Mouse (Mus musculus): ENCODE results near the gene Spint2. TPM values are rescaled to one million over a fixed set of nuclear protein-coding genes. Genes with fewer than 3 reads are reported as not detected.
A peak's percentile ranks its signal among the peaks of the same experiment; 100 is the strongest.

Spint2 gene
- polyA plus RNA-seq, 1 experiment from 2014 or later, result 43.7 TPM

GRCm38 (mm10) chr7:29309749-29310148 is 28.0 kb upstream of the Spint2 start:
- Histone ChIP-seq H3K4me3 (peak overlapping the region; percentile 76), H3K4me1 (replicated peaks) (peaks cover 75% of the 10 kb centered on the region), H3K27ac (peak overlapping the region; percentile 84), H3K27me3 (ENCODE audit: insufficient read depth, poor library complexity, severe bottlenecking) (peaks cover 57% of the 10 kb centered on the region), H3K9me3 (no peaks in the 10 kb centered on the region), H3K36me3 (peaks cover 38% of the 10 kb centered on the region)
- no peak for DNase-seq (ENCODE audit: low spot score)
- 8% methylated on average over 5 of the region's 5 CpGs for WGBS

- DNase-seq (ENCODE audit: low spot score), result peak; percentile 52
- peaks cover 75% of the 10 kb centered on the region for H3K4me1 ChIP-seq (replicated peaks)
- H3K27ac ChIP-seq, result peak overlapping the region; percentile 84
- peaks cover 33% of the 10 kb centered on the region for H3K36me3 ChIP-seq
- H3K27me3 ChIP-seq (ENCODE audit: insufficient read depth, poor library complexity, severe bottlenecking), result peaks cover 60% of the 10 kb centered on the region
- H3K4me3 ChIP-seq, result peak overlapping the region; percentile 76
- H3K9me3 ChIP-seq, result no peaks in the 10 kb centered on the region
- WGBS, result under 1% methylated on average over 36 of the region's 36 CpGs
These were observed 27.6 kb upstream of the Spint2 start for GRCm38 (mm10) chr7:29309221-29309721.

GRCm38 (mm10) chr7:29307350-29308104 is 25.8 kb upstream of the Spint2 start:
- peak; percentile 90 for DNase-seq (ENCODE audit: low spot score)
- Histone ChIP-seq H3K4me1 (replicated peaks) (peaks cover 68% of the 10 kb centered on the region), H3K27me3 (ENCODE audit: insufficient read depth, poor library complexity, severe bottlenecking) (peaks cover 61% of the 10 kb centered on the region), H3K36me3 (peaks cover 19% of the 10 kb centered on the region), H3K27ac (peak overlapping the region; percentile 85), H3K4me3 (peak overlapping the region; percentile 76), H3K9me3 (no peaks in the 10 kb centered on the region)
- WGBS, result 2% methylated on average over 42 of the region's 42 CpGs

GRCm38 (mm10) chr7:29306619-29307018 is 24.9 kb upstream of the Spint2 start:
- 23% methylated on average over 7 of the region's 7 CpGs for WGBS
- no peaks in the 10 kb centered on the region for H3K9me3 ChIP-seq
- peaks cover 11% of the 10 kb centered on the region for H3K36me3 ChIP-seq
- H3K4me3 ChIP-seq, result peak overlapping the region; percentile 76; the same call in 1 of the 2 replicates
- H3K27ac ChIP-seq, result peak overlapping the region; percentile 88
- peak; percentile 68 for DNase-seq (ENCODE audit: low spot score)
- peaks cover 63% of the 10 kb centered on the region for H3K27me3 ChIP-seq (ENCODE audit: insufficient read depth, poor library complexity, severe bottlenecking)
- peaks cover 68% of the 10 kb centered on the region for H3K4me1 ChIP-seq (replicated peaks)

- Histone ChIP-seq H3K4me3 (peak overlapping the region; percentile 69), H3K27me3 (ENCODE audit: insufficient read depth, poor library complexity, severe bottlenecking) (peaks cover 59% of the 10 kb centered on the region), H3K36me3 (peaks cover 6% of the 10 kb centered on the region; the same call in 1 of the 2 replicates), H3K4me1 (replicated peaks) (peaks cover 70% of the 10 kb centered on the region), H3K27ac (peak overlapping the region; percentile 88), H3K9me3 (no peaks in the 10 kb centered on the region)
- DNase-seq (ENCODE audit: low spot score), result no peak
- WGBS, result 20% methylated on average over 7 of the region's 7 CpGs
These were observed 24.4 kb upstream of the Spint2 start for GRCm38 (mm10) chr7:29306108-29306507.

GRCm38 (mm10) chr7:29305263-29305988 is 23.7 kb upstream of the Spint2 start:
- Histone ChIP-seq H3K9me3 (no peaks in the 10 kb centered on the region), H3K36me3 (0 out of 2 replicates have a peak, but pooled peaks cover 2% of the 10 kb centered on the region), H3K27me3 (ENCODE audit: insufficient read depth, poor library complexity, severe bottlenecking) (peaks cover 52% of the 10 kb centered on the region), H3K4me3 (peak overlapping the region; percentile 69), H3K4me1 (replicated peaks) (peaks cover 73% of the 10 kb centered on the region), H3K27ac (peak overlapping the region; percentile 88)
- DNase-seq (ENCODE audit: low spot score), result no peak
- 10% methylated on average over 9 of the region's 9 CpGs for WGBS

- Histone ChIP-seq H3K4me3 (peak overlapping the region; percentile 69), H3K9me3 (no peaks in the 10 kb centered on the region), H3K27me3 (ENCODE audit: insufficient read depth, poor library complexity, severe bottlenecking) (peaks cover 44% of the 10 kb centered on the region), H3K27ac (peak overlapping the region; percentile 88), H3K4me1 (replicated peaks) (peaks cover 69% of the 10 kb centered on the region), H3K36me3 (no peaks in the 10 kb centered on the region)
- DNase-seq (ENCODE audit: low spot score), result peak; percentile 66
- under 1% methylated on average over 48 of the region's 48 CpGs for WGBS
These were observed 23.0 kb upstream of the Spint2 start for GRCm38 (mm10) chr7:29304463-29305262.

GRCm38 (mm10) chr7:29303738-29304462 is 22.2 kb upstream of the Spint2 start, which contains the start of gene Dpf1:
Gene Dpf1 (plus strand): TSS chr7:29303951.
- Histone ChIP-seq H3K27ac (peak within 1 kb of the TSS; percentile 88), H3K27me3 (ENCODE audit: insufficient read depth, poor library complexity, severe bottlenecking) (peaks cover 36% of the 10 kb centered on the region), H3K9me3 (no peaks in the 10 kb centered on the region), H3K36me3 (no peaks in the 10 kb centered on the region), H3K4me3 (peak within 1 kb of the TSS; percentile 69), H3K4me1 (replicated peaks) (peaks cover 62% of the 10 kb centered on the region)
- DNase-seq (ENCODE audit: low spot score), result peak; percentile 85
- WGBS, result under 1% methylated on average over 67 of the region's 67 CpGs

- Histone ChIP-seq H3K4me1 (replicated peaks) (peaks cover 49% of the 10 kb centered on the region), H3K27ac (no peak overlapping the region), H3K36me3 (no peaks in the 10 kb centered on the region), H3K9me3 (no peaks in the 10 kb centered on the region), H3K27me3 (ENCODE audit: insufficient read depth, poor library complexity, severe bottlenecking) (peaks cover 27% of the 10 kb centered on the region), H3K4me3 (no peak overlapping the region)
- DNase-seq (ENCODE audit: low spot score), result no peak
- 68% methylated on average over 7 of the region's 7 CpGs for WGBS
These were observed 20.9 kb upstream of the Spint2 start for GRCm38 (mm10) chr7:29302641-29303040.

GRCm38 (mm10) chr7:29301127-29301566 is 19.4 kb upstream of the Spint2 start:
- peak overlapping the region; percentile 77 for H3K27ac ChIP-seq

GRCm38 (mm10) chr7:29296998-29297397 is 15.3 kb upstream of the Spint2 start:
- no peaks in the 10 kb centered on the region for H3K9me3 ChIP-seq
- no peaks in the 10 kb centered on the region for H3K27me3 ChIP-seq (ENCODE audit: insufficient read depth, poor library complexity, severe bottlenecking)
- H3K27ac ChIP-seq, result no peak overlapping the region
- DNase-seq (ENCODE audit: low spot score), result peak; percentile 70
- no peak overlapping the region for H3K4me3 ChIP-seq
- peaks cover 30% of the 10 kb centered on the region for H3K4me1 ChIP-seq (replicated peaks)
- 13% methylated on average over 10 of the region's 10 CpGs for WGBS
- H3K36me3 ChIP-seq, result no peaks in the 10 kb centered on the region

More at GRCm38 (mm10) chr7:29301127-29301566, 19.4 kb upstream of the Spint2 start:
- Histone ChIP-seq H3K4me1 (replicated peaks) (peaks cover 34% of the 10 kb centered on the region), H3K36me3 (no peaks in the 10 kb centered on the region), H3K27me3 (ENCODE audit: insufficient read depth, poor library complexity, severe bottlenecking) (peaks cover 24% of the 10 kb centered on the region), H3K4me3 (peak overlapping the region; percentile 31), H3K9me3 (no peaks in the 10 kb centered on the region)
- peak; percentile 83 for DNase-seq (ENCODE audit: low spot score)
- 3% methylated on average over 7 of the region's 7 CpGs for WGBS
